Mouse (Mus musculus): Measurements from ENCODE around the gene Klhl32. TPM values are rescaled to one million over a fixed set of nuclear protein-coding genes. Genes with fewer than 3 reads are reported as not detected.

The Klhl32 gene
- polyA plus RNA-seq, 1 experiment, result not detected

GRCm38 (mm10) chr4:24627871-24628270 lies 223.1 kb downstream of the Klhl32 start:
- H3K4me1 ChIP-seq (ENCODE audit: control insufficient read depth, insufficient read depth, low read length), result peaks cover 3% of the 10 kb centered on the region; the same call in 1 of the 2 replicates
- 53% methylated on average over 1 of the region's 1 CpGs for WGBS
- no peak overlapping the region for H3K27ac ChIP-seq (ENCODE audit: insufficient read depth, low read depth, low read length)
- TF ChIP-seq POLR2A (IDR thresholded peaks at IDR 0.05; ENCODE audit: insufficient read depth, low read depth, low read length) (no peak), CTCF (IDR thresholded peaks at IDR 0.05; ENCODE audit: insufficient read depth, low read depth, low read length) (no peak)
- H3K4me3 ChIP-seq (ENCODE audit: insufficient read depth, low read depth, low read length), result no peak overlapping the region

- H3K4me3 ChIP-seq (ENCODE audit: insufficient read depth, low read depth, low read length), result no peak overlapping the region
- H3K4me1 ChIP-seq (ENCODE audit: control insufficient read depth, insufficient read depth, low read length), result peaks cover 3% of the 10 kb centered on the region; the same call in 1 of the 2 replicates
- H3K27ac ChIP-seq (ENCODE audit: insufficient read depth, low read depth, low read length), result no peak overlapping the region
- no peak for TF ChIP-seq POLR2A (IDR thresholded peaks at IDR 0.05; ENCODE audit: insufficient read depth, low read depth, low read length)
- TF ChIP-seq CTCF (IDR thresholded peaks at IDR 0.05; ENCODE audit: insufficient read depth, low read depth, low read length), result no peak
- WGBS, result 53% methylated on average over 4 of the region's 4 CpGs
Observed at GRCm38 (mm10) chr4:24626686-24627085, 224.2 kb downstream of the Klhl32 start.

- Histone ChIP-seq H3K27ac (ENCODE audit: insufficient read depth, low read depth, low read length) (no peak overlapping the region), H3K4me3 (ENCODE audit: insufficient read depth, low read depth, low read length) (no peak overlapping the region), H3K4me1 (ENCODE audit: control insufficient read depth, insufficient read depth, low read length) (peaks cover under 1% of the 10 kb centered on the region; the same call in 1 of the 2 replicates)
- 80% methylated on average over 13 of the region's 13 CpGs for WGBS
- no peak for TF ChIP-seq CTCF (IDR thresholded peaks at IDR 0.05; ENCODE audit: insufficient read depth, low read depth, low read length)
- no peak for TF ChIP-seq POLR2A (IDR thresholded peaks at IDR 0.05; ENCODE audit: insufficient read depth, low read depth, low read length)
Observed at GRCm38 (mm10) chr4:24625951-24626584, 224.9 kb downstream of the Klhl32 start.

GRCm38 (mm10) chr4:24621422-24622187 lies 229.3 kb downstream of the Klhl32 start:
- TF ChIP-seq POLR2A (IDR thresholded peaks at IDR 0.05; ENCODE audit: insufficient read depth, low read depth, low read length), result no peak
- no peak overlapping the region for H3K27ac ChIP-seq (ENCODE audit: insufficient read depth, low read depth, low read length)
- 65% methylated on average over 9 of the region's 9 CpGs for WGBS

GRCm38 (mm10) chr4:24620440-24620839 lies 230.5 kb downstream of the Klhl32 start:
- Histone ChIP-seq H3K4me3 (ENCODE audit: insufficient read depth, low read depth, low read length) (no peak overlapping the region), H3K27ac (ENCODE audit: insufficient read depth, low read depth, low read length) (no peak overlapping the region), H3K4me1 (ENCODE audit: control insufficient read depth, insufficient read depth, low read length) (no peaks in the 10 kb centered on the region)
- 41% methylated on average over 5 of the region's 5 CpGs for WGBS
- TF ChIP-seq CTCF (IDR thresholded peaks at IDR 0.05; ENCODE audit: insufficient read depth, low read depth, low read length) (no peak), POLR2A (IDR thresholded peaks at IDR 0.05; ENCODE audit: insufficient read depth, low read depth, low read length) (no peak)

More at GRCm38 (mm10) chr4:24621422-24622187, 229.3 kb downstream of the Klhl32 start:
- Histone ChIP-seq H3K4me1 (ENCODE audit: control insufficient read depth, insufficient read depth, low read length) (no peaks in the 10 kb centered on the region), H3K4me3 (ENCODE audit: insufficient read depth, low read depth, low read length) (no peak overlapping the region)

GRCm38 (mm10) chr4:24620005-24620404 lies 230.9 kb downstream of the Klhl32 start:
- H3K27ac ChIP-seq (ENCODE audit: insufficient read depth, low read depth, low read length), result no peak overlapping the region
- TF ChIP-seq CTCF (IDR thresholded peaks at IDR 0.05; ENCODE audit: insufficient read depth, low read depth, low read length), result no peak
- TF ChIP-seq POLR2A (IDR thresholded peaks at IDR 0.05; ENCODE audit: insufficient read depth, low read depth, low read length), result no peak
- 57% methylated on average over 6 of the region's 6 CpGs for WGBS
- no peak overlapping the region for H3K4me3 ChIP-seq (ENCODE audit: insufficient read depth, low read depth, low read length)
- H3K4me1 ChIP-seq (ENCODE audit: control insufficient read depth, insufficient read depth, low read length), result no peaks in the 10 kb centered on the region

GRCm38 (mm10) chr4:24609564-24609963 lies 241.4 kb downstream of the Klhl32 start:
- TF ChIP-seq CTCF (IDR thresholded peaks at IDR 0.05; ENCODE audit: insufficient read depth, low read depth, low read length) (no peak), POLR2A (IDR thresholded peaks at IDR 0.05; ENCODE audit: insufficient read depth, low read depth, low read length) (no peak)
- no peak overlapping the region for H3K4me3 ChIP-seq (ENCODE audit: insufficient read depth, low read depth, low read length)
- 96% methylated on average over 2 of the region's 2 CpGs for WGBS
- H3K4me1 ChIP-seq (ENCODE audit: control insufficient read depth, insufficient read depth, low read length), result no peaks in the 10 kb centered on the region
- no peak overlapping the region for H3K27ac ChIP-seq (ENCODE audit: insufficient read depth, low read depth, low read length)

- Histone ChIP-seq H3K4me1 (ENCODE audit: control insufficient read depth, insufficient read depth, low read length) (no peaks in the 10 kb centered on the region), H3K4me3 (ENCODE audit: insufficient read depth, low read depth, low read length) (no peak overlapping the region), H3K27ac (ENCODE audit: insufficient read depth, low read depth, low read length) (no peak overlapping the region)
- WGBS, result 91% methylated on average over 3 of the region's 3 CpGs
- no peak for TF ChIP-seq CTCF (IDR thresholded peaks at IDR 0.05; ENCODE audit: insufficient read depth, low read depth, low read length)
- TF ChIP-seq POLR2A (IDR thresholded peaks at IDR 0.05; ENCODE audit: insufficient read depth, low read depth, low read length), result no peak
Observed at GRCm38 (mm10) chr4:24609085-24609484, 241.8 kb downstream of the Klhl32 start.

GRCm38 (mm10) chr4:24601711-24602110 lies 249.2 kb downstream of the Klhl32 start:
- WGBS, result 92% methylated on average over 6 of the region's 6 CpGs
- Histone ChIP-seq H3K4me1 (ENCODE audit: control insufficient read depth, insufficient read depth, low read length) (no peaks in the 10 kb centered on the region), H3K4me3 (ENCODE audit: insufficient read depth, low read depth, low read length) (no peak overlapping the region), H3K27ac (ENCODE audit: insufficient read depth, low read depth, low read length) (no peak overlapping the region)
- no peak for TF ChIP-seq CTCF (IDR thresholded peaks at IDR 0.05; ENCODE audit: insufficient read depth, low read depth, low read length)
- TF ChIP-seq POLR2A (IDR thresholded peaks at IDR 0.05; ENCODE audit: insufficient read depth, low read depth, low read length), result no peak

Measured in olfactory bulb, adult 2 months (tissue).